Mouse (Mus musculus) right cerebral cortex, postnatal 4 days (tissue): ENCODE measurements at regions not wholly inside any gene's neighbourhood (a gene's known extent, or its start where the extent isn't known, plus 50 kb on each side); places are given as distances from the start of the nearest gene placed in this dataset.

Experiments used
- DNase-seq: peaks from one replicate; pipeline ENCODE4 v3.0.0-alpha.2; 2022

- DNase-seq: no peak
These were observed 131.9 kb upstream of the Stac start for GRCm38 (mm10) chr9:111822094-111822493.

GRCm38 (mm10) chr9:111817461-111817860 lies 127.3 kb upstream of the Stac start:
- DNase-seq: no peak

GRCm38 (mm10) chr9:111804931-111805330 lies 114.8 kb upstream of the Stac start:
- DNase-seq: no peak

- no peak for DNase-seq
These were observed 111.2 kb upstream of the Stac start for GRCm38 (mm10) chr9:111801381-111801780.

GRCm38 (mm10) chr9:111800869-111801268 lies 110.7 kb upstream of the Stac start:
- DNase-seq: no peak

- no peak for DNase-seq
These were observed 88.8 kb upstream of the Stac start for GRCm38 (mm10) chr9:111778981-111779380.

- DNase-seq: no peak
These were observed 87.4 kb upstream of the Stac start for GRCm38 (mm10) chr9:111777433-111778135.

GRCm38 (mm10) chr9:111774229-111774628 lies 84.1 kb upstream of the Stac start:
- no peak for DNase-seq

- DNase-seq: no peak
These were observed 72.7 kb upstream of the Stac start for GRCm38 (mm10) chr9:111762653-111763468.

GRCm38 (mm10) chr9:111755235-111755634 lies 65.1 kb upstream of the Stac start:
- no peak for DNase-seq

GRCm38 (mm10) chr9:111746151-111746550 lies 56.0 kb upstream of the Stac start:
- no peak for DNase-seq

GRCm38 (mm10) chr9:111745206-111745605 lies 55.1 kb upstream of the Stac start:
- DNase-seq: no peak
